Mouse (Mus musculus) T-cell, adult 66 days (primary cell): ENCODE measurements around the gene Mmp15. TPM values are rescaled to one million over a fixed set of nuclear protein-coding genes. Genes with fewer than 3 reads are reported as not detected.

ENCODE experiments used
- total RNA-seq, 2 experiments: library from RNA; stranded (reverse); gene quantifications; 3 replicates in 1 of 2; 4 replicates in 1 of 2; pipeline ENCODE4 v1.2.4; 2023

Gene Mmp15
- 1 to 10 TPM; 2.7 to 2.8 TPM for total RNA-seq

DNA sequence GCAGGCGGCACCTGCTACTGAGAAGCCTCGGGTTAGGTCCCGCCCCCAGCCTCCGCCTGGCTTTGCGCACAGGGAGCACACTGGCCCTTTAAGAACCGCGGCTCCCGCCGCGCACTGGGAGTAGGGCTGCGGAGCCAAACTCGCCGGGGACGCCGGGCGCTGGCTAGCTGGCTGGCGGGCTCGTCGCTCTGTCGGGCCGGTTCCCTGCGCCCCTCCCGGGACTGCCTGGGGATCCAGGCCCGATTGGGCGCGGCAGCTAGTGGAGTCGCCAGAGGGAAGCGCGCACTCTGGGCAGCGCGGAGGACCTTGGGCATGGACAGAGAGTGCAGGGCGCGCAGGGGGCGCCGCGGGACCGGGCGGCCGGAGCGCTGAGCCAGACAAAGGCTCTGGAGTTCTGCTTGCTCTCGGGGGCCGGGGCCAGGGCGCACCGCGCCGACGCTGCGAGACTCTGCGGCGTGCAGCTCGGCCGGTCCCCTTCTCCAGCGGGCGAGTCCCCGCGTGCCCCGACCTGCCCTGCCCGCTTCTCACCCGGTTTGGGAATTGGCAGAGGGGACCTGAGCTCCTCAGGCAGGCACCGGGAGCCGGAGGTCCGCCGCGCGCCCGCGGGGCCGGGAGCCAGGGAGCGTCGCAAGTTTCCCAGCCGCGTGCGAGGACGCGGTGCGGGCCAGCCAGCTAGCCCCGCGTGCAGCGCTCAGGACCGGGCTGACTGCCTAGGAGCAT is at the start of gene Mmp15:
Gene Mmp15, plus strand, starts transcription at position 118 of the 720 bp plus-strand sequence.

GRCm38 (mm10) chr8:95306431-95306830 is 45.6 kb upstream of the Mmp15 start, which contains the start of gene Cngb1:
Cngb1 (minus strand) TSS chr8:95306585.

GRCm38 (mm10) chr8:95310342-95310970 is 41.6 kb upstream of the Mmp15 start, which contains the start of gene Tepp:
Tepp (plus strand) TSS chr8:95310566.

GRCm38 (mm10) chr8:95331720-95332436 is 20.2 kb upstream of the Mmp15 start, which contains the start of the genes Zfp319 and Usb1:
Zfp319 (minus strand) TSS chr8:95331950.
Usb1 (plus strand) TSS chr8:95332284.

Other genes with a start within 250 kb of the Mmp15 start
- gene Kifc3, start 149.5 kb upstream of the Mmp15 start, total RNA-seq: 1 to 10 TPM; 6.9 to 7.7 TPM
- gene Cngb1, start 45.7 kb upstream of the Mmp15 start, total RNA-seq: not detected
- gene Tepp, start 41.7 kb upstream of the Mmp15 start, total RNA-seq: not detected
- 10 to 100 TPM; 19.9 to 20.9 TPM for gene Zfp319, start 20.3 kb upstream of the Mmp15 start, total RNA-seq
- gene Usb1, start 20.0 kb upstream of the Mmp15 start, total RNA-seq: 10 to 100 TPM; 33.1 to 42.0 TPM
- gene Cfap20, start 82.6 kb downstream of the Mmp15 start, total RNA-seq: 10 to 100 TPM; 42.0 to 44.2 TPM
- gene Csnk2a2, start 137.8 kb downstream of the Mmp15 start, total RNA-seq: 10 to 100 TPM; 78.7 to 84.2 TPM
- gene Ccdc113, start 181.8 kb downstream of the Mmp15 start, total RNA-seq: not detected
- gene Prss54, start 224.1 kb downstream of the Mmp15 start, total RNA-seq: not detected